Mouse (Mus musculus): ENCODE data around the gene Fbn1.

Gene Fbn1

DNA sequence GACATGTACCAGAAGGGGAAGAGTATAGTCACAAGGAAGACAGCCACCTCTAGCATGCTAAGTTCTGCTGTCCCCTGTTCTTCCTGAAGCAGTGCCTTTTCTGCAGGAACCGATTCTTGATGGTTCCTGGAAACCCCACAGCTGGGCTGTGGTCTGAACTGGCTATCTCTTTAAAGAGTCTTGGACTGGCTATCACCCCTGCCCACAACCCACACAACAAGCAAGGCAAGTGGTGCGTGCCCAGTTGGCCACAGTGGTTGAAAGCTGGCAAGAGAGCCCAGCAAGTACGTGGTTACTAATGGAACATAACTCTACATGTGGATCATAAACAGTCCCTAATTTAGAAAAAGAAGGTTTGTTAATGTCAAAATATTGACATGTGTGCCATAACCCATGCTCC, 170.6 kb downstream of the Fbn1 start:
- no peak for DNase-seq (ENCODE audit: low spot score)

DNA sequence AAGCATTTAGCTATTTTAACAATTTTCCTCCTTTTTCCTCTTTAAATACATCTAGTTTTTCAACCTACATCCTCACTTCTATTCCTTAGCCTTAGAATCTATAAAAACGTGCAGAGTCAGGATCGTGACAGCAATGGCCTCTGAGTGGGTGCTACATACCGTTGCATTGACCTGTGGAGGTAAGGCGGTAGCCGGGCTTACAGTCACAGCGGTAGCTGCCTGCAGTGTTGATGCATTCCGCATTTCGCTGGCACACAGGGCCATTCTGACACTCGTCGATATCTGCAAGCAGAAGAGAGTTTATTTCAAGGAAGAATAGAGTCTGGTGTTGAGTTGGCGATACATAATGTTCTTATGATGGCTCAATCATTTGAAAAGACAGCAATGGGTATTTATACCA, 172.6 kb downstream of the Fbn1 start:
- no peak for DNase-seq (ENCODE audit: low spot score)

DNA sequence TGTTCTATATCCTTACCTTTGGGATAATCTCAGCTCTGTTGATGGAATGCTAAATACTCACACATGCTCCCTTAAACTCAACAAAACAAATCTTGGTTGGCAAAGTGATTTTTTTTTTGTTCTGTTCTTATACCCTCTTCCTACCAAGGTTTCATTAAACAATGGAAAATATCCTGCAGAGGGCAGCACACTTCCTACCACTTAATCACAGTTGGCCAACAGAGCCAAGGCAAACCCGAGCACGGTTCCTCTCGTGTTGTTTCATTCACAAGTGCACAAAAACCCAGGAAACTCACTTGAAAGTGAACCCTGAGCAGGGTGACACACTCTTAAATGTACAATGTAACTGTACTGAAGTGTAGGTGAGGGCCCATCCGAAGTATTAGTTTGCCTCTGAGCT, 173.6 kb downstream of the Fbn1 start:
- DNase-seq (ENCODE audit: low spot score): no peak

DNA sequence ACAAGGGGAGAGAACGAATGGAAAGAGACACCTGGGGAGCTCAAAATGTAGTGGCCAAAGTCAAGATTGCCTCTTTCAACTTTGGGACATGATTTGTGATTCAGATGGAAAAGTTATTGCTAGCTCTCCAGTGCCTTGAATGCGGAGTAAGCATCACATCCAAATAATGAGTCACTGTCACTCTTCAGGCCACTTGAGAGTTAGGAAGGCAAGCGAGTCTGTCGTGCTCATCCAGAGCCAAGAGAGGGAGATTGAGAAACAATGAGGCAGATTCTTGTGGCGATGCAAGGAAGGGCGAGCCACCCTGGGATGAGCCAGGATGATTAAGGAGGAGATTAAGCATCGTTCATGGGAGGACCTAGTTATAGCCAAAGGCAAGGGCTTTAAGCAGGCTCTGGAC, 176.2 kb downstream of the Fbn1 start:
- DNase-seq (ENCODE audit: low spot score): no peak

DNA sequence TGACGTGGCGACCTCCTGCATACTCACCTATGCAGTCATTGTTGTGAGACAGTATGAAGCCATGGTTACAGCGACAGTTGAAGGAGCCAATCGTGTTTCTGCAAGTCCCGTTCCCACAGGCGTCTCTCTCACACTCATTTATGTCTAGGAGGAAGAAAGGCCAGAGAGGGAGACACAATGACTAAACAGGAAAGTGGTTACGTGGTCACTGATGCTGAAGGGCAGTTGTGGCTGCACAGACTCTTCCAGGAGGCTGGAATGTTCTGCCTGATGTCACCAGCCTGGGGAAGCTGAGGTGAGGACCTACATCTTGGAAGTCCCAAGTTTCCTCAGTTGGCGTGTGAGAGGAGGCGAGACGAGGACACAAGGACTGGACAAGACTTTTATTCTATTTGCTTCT, 177.3 kb downstream of the Fbn1 start:
- DNase-seq (ENCODE audit: low spot score): no peak

DNA sequence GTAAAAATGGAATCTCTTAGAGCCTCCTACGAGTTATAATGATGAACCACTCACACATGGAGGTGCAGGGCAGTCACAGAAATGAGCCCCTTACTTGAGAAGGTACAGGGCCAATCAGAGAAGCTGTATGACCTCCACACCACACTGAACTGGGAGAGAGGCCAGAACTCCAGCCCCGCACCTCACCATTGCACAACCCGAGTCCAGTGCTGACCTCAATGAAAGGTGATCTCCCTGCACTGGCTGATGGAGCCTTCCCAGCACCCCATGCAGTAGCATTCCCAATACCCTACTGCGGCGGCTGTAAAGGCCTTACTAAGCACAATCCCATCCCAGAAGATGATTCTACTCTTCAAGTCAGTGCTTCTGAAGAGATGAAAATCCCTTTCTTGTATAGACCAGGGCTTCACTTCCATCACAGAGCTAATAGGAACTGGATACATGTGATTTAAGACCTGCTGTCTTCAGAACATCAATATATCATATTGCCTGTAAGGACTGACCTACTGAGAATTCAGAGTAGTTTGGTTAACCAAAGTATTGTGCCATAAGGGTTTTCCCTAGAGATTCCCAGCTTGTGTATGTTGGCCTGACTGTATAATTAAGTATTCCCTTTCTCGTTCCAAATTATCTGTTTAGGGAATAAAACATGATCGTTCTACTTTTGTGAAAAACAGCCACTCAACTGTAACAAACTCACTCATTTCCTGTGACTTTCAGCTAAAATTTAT, 182.5 kb downstream of the Fbn1 start:
- DNase-seq (ENCODE audit: low spot score): no peak

DNA sequence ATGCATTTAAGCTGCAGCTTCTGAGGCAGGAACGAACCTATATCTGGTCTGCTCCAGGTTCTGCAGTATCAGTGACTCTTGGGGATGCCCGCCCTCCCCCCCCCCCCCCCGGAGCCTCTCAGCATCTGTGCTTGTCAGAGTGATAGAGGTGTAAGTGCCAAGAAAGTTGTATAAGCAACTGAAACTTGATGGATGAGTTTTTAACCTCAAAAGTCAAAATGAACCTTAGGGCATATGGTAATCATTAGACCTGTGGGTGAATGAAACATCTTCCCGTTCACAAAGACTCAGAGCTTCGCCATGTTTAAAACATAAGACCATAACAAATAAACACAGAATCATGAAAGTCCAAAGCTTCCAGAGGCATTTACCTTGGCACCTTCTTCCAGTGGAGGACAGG, 183.3 kb downstream of the Fbn1 start:
- no peak for DNase-seq (ENCODE audit: low spot score)

DNA sequence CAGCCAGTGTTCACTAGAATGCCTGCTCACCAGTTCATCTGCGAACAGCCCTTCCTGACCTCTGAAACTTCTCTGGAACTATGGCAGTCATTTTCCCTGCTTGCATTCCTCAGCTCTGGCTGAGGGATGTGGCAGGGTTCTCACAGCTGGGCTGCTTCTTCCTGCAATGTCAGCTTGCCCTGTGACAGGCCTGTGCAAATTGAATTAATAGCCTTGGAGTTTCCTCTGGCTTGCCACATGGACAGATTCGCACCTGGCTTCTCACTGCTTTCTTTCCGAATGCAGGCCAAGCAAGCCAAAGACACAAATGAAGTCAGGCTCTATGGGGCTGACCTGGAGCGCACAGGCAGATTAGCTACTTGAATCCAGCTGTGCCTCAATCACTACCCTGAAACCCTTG, 184.4 kb downstream of the Fbn1 start:
- DNase-seq (ENCODE audit: low spot score): no peak

DNA sequence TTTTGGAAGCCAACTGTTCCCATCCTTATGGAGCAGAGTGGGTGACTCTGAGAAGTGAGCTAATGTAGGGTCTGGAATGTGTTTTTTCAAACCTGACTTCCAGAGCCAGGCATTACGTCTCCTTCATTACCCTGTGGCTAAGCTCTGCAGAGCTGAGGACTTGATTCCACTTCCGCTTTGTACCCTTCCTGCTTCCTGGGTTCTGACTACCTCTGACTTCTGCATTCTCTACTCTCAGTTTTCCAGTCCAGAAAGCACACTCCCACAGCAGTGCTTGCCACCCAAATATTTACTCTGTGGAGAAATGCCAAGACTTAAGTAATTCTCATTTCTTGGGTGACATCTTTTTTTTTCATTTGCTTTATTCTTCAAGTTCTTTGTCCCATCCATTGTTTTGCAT, 185.2 kb downstream of the Fbn1 start:
- DNase-seq (ENCODE audit: low spot score): no peak

DNA sequence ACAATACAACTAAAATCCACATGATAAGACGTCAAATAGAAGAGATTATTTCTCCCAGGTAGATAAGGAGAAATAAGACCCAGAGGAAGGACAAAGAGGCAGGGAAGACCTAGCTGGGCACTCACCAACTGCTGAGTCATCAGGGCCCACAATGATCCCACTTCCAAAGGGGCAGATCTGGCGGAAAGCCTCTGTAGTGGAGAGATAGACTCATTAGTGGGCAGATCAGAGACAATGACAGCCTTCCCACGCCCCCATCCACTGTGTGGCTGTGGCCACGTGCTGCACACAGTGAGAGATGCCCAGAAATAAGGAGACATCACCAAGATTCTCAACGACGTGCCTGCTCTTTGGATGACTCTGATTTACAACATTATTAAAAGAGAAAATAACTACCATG, 186.7 kb downstream of the Fbn1 start:
- no peak for DNase-seq (ENCODE audit: low spot score)

DNA sequence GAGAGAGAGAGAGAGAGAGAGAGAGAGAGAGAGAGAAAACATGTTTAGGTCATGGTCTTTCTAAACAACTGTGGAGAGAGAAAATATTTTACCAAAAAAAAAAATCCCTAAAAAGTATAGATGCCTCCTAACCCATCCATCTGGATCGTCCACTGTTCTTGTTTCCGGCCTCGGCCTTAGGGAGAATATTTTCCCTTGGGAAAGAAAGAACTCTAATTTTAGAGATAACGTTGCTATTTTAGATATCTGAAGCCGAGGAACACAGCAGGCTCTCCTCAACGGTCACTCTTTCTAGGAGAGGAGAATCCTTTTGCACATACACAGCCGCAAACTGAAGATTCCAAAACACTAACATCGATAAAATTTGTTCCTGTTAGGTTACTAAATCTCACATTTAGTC, 188.1 kb downstream of the Fbn1 start:
- no peak for DNase-seq (ENCODE audit: low spot score)

DNA sequence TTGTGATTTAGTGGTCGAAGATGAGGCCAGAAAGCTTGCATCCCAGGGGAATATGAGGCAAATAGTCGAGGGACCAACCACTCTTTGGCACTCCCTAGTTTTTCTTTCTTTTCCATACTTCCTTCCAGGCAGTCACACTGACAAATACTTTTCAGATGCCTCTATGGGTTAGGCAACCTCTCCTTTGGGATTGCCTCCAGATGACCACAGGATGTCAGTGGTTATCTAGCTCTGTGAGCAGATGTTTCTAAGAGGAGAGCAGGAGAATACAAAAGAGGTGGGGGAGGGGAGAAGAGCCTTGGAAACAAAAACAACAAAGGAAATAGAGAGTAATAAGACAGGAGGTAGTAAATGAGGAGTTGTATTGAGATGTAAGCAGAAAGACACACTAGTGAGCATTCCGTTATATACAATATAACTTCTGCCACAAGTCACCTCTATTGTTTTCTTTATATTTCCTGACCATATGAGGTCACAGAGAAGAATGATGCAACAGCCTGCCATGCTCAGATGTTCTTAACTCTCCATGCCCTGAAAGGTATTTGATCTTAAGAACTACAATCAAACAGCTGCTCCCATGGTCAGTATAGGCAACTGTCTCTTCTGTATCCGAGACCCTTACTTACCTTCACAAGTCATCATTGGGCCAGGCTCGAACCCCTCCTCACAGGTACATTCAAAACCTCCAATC, 189.3 kb downstream of the Fbn1 start:
- no peak for DNase-seq (ENCODE audit: low spot score)

DNA sequence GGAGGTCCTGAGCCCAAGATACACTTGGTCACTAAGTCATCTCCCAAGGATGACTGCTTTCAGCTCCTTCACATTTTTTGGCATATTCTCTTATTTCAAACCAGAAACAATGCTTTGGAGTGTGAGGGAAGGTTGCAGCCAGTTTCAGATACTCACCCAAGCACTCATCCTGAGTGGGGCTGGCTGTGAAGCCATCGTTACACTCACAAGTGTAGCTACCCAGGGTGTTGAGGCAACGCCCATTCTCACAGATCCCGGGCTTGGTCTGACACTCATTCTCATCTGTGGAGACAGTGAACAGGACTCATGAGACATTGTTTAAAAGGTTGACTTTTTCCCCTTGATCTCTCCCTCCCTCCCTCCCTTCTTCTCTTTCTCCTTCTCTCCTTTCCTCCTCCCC, 192.6 kb downstream of the Fbn1 start:
- no peak for DNase-seq (ENCODE audit: low spot score)

DNA sequence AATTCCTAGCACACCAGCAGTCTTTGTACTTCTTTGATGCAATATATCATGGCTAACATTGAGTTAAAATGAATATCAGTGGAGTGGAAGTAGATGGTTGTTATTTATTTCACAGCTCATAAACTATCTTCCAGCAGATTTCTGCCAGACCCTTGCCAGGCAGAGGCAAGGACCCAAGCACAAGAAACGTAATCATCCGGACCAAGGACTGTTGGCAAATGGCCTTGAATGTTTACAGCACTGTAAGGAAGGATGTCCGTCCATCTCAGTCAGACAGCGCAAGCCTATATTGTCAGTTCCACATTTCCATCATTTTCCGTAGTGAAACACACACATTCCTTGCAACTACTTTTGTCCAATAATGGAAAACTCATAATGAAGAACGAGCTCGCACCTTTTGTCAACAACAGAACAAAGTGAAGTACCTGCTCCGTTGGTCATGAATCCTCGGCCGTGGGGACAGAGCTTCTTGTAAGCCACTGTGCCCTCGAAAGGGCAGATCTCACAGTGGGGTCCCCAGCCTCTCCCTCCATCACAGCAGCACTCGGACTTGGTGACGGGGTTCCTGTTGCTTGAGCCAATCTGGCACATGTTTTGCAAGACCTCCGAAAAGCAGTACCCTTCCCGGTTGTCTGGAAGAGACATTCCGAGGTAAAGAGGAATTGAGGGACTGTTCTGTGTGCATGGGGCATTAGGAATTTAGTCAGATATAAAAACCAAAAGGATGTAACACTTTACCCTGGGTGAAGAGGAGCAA, 193.4 kb downstream of the Fbn1 start:
- no peak for DNase-seq (ENCODE audit: low spot score)

DNA sequence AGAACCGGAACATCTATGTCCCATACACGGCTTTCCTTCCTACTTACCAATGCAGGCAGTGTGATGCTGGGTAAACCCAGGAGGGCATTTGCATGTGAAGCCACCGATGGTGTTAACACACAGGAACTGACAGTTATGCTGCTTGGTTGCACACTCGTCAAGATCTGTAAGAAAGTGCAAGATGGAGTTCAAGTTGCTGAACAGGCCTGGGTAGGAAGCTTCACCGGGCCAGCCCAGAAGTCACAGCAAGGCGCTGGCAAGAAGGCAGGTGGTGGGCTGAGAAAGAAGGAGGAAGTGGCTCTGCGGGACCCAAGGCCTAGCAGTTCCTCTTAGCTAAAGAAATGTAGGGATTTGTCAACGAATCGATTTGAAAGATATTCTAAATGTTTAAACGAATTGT, 198.1 kb downstream of the Fbn1 start:
- no peak for DNase-seq (ENCODE audit: low spot score)

DNA sequence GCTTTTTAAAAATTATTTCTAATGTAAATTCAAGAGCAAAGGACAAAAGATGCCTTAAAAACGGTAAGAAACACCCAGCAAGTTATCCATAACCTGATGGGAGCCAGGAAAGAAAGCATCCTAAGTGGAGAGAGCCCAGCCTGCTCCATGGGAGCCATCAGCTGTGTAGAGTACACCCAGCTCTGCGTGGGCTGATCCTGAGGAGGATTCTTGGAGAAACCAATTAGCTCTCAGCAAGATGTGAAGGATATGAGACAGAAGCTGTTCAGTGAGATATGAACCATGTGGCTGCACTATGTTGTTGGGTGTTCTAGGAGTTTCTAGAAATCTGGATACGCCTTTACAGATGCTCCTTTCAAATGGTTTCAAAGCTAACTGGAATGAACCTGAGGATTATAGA, 202.1 kb downstream of the Fbn1 start:
- DNase-seq (ENCODE audit: low spot score): no peak

DNA sequence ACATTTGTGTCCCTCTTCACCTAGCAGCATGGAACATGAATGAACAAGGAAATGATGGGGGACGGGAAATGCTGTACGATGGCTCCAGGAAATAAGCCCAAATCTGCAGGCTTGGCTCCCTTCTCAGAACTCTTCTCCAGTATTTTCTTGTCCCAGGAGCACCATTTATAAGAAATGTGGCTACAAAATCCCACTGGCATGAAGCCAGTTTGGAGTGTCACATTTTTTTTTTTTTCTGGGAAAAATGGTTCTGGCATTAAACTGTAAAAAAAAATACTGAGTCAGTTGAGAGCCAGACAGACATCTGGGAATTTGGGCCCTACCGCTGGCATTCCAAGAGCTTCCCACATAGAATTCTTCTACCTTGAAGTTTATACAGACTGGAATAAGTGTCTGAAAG, 203.0 kb downstream of the Fbn1 start:
- no peak for DNase-seq (ENCODE audit: low spot score)

DNA sequence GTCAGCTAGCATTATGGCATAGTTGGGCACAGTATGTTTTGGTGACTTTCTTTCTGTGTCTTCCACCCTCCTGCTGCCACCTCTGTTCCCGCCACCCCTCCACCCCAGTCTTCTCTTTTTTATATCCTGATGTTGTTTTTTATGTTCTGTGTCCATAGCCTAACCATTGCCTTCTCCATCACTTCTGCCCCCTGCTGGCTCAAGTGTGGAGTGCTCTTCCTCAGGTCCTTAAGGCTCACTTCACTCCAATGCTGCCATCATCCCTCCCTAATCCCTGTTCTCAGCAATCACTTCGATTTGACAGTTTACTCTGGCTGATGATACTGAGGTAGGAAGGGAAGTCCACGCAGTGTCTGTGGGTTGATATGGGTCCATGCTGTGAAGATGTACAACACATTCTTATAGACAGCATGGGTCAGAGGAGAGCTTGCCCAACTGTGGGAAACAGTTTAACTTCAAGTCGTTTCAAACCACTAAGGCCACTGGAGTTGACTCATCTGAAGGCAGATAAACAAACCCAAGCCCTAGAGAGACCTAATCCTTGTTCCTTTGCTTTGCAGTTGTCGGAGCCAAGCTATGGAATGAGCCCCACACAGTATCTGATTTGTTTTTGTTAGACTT, 203.9 kb downstream of the Fbn1 start:
- DNase-seq (ENCODE audit: low spot score): peak; percentile 61

DNA sequence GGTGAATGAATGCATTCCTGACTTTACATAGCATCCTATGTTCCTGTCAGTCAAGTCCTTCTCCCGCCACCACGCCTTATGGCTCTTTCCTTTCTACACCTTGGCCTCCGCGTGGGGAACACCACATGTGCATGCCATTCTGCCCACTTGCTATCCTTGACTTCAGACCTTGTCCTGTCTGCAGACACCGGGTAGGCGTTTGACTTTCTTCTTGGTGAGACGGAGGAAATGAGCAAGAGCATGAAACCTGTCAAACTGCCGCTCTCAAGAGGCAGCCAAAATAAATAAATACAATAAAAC, 205.2 kb downstream of the Fbn1 start:
- DNase-seq (ENCODE audit: low spot score): no peak

DNA sequence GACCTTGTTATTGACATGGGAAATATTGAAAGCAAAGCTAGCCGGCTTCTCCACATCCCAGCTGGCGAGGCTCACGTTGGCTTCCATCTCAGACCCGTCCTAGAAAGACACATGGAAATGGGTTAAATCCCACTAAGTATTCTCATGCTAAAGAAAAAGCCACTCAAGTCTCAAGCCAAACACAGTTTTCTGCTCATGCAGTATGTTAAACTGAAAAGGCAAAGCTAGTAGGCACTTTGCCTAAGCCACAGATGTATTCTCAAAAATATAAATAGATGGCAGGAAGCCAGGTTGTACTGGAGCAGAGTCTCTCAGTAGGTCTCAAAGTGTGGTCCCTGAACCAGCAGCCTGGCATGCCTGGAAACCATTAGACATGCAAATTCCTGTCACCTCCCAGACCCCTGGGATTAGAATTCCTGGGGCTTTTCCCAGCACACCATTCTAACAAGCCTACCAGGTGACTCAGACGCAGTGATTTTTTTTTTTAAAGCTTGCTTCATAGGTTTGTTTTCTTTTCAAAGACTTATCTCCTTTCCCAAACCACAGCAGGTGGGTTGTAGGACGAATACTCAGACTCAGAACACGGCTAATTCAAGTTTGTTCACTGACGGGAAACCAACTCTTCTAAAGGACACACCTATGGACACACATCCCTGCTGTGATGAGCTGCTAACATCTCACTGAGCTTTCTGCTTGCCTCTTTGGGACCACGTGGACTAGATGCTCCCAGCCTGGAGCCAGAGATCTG, 205.7 kb downstream of the Fbn1 start:
- DNase-seq (ENCODE audit: low spot score): no peak

DNA sequence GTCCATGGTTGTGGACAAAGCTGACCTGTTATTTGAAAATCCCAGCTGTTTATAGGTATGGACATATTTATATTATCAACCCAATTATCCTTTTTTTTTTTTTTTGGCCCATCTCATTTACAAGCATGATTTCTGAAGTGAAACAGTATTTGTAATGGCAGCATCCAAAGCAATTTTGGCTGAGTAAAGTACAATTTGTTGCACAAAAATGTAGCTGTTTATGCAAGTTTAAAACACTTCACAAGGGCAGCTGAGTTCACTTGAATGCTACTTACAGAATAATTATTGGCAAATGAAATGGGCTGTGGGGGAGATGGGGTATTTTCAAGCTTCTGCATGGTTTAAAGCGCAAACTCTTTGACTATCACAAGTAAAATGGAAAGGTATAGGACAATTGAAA, 209.0 kb downstream of the Fbn1 start:
- no peak for DNase-seq (ENCODE audit: low spot score)

DNA sequence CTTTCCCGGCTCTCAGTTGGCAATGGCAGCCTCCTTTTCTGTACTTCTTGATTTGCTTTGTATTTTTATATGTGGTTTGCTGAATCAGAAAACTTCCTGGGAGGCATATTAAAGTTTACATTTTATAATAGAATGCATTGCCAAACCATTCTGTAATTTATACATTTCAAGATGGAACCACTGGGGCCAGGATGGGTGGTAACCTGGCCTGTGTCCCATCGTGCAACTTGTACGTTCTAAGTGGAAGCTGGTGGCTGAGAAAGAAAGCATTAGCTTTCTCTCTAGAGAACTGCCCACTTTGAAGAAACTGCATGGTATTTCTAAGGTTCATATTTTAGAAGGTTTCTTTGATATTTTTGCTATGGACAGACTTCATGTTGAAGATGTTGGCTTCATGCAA, 212.3 kb downstream of the Fbn1 start:
- DNase-seq (ENCODE audit: low spot score): no peak
